Mouse (Mus musculus): ENCODE measurements around the gene Anks3. TPM values are rescaled to one million over a fixed set of nuclear protein-coding genes. Genes with fewer than 3 reads are reported as not detected.

The Anks3 gene
- total and polyA plus RNA-seq, 3 experiments: 27.1 to 33.9 TPM; not detected in 1

DNA sequence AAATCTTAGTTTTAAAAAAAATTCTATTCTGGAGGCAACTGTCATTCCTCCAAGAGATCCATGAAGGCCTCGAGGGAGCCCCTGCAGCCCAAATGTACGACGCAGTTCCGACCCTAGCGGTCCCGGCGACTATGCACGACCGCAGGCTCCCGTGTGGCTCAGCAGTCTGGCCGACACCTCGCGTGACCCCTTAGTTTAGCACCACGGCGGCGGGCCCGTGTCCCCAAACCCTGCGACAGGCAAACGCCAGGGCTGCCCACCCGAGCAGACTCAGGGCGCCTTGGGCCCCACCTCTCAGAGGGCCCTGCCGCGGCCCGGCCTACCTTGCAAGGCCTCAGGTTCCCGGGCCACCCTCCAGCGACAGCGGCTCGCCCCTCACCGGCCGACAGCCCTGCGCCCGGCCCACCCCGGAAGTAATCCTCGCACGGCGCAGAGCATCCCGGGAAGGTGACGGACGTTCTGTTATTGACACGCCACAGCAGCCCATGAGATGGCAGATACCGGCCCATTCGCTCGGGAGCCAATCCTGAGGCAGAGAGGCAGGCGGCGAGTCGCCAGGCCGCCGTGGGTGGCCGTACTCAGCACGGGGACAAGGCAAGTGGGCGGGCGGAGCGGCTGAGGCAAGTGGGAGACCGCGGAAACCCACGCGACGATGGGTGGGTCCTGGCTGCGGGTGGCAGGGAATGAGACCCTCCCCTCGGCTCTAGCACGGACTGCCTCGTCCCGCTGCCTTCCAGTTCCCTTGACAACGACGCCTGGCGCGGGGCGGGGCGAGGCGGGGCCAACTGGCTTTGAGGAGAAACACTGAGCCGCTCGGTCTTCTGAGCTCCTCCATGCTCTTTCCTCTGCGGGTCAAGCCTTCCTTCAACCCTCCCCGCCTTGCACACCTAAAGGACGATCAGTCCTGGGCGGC lies at the start of gene Anks3 (continued):
- TF ChIP-seq BHLHE40 (IDR thresholded peaks at IDR 0.05; ENCODE audit: borderline replicate concordance, low read depth, low read length): no peak
- no peak; the same call in 1 of the 2 replicates for TF ChIP-seq NRF1 (IDR thresholded peaks at IDR 0.05; ENCODE audit: insufficient read depth, low read depth, low read length, poor library complexity, severe bottlenecking)
- TF ChIP-seq MYC (IDR thresholded peaks at IDR 0.05; ENCODE audit: low read depth, low read length): peak; percentile 47; the same call in 1 of the 2 replicates
- no peak for TF ChIP-seq CHD1 (IDR thresholded peaks at IDR 0.05; ENCODE audit: low read depth, low read length)
- no peak for TF ChIP-seq JUND (IDR thresholded peaks at IDR 0.05; ENCODE audit: low read depth, low read length)

DNA sequence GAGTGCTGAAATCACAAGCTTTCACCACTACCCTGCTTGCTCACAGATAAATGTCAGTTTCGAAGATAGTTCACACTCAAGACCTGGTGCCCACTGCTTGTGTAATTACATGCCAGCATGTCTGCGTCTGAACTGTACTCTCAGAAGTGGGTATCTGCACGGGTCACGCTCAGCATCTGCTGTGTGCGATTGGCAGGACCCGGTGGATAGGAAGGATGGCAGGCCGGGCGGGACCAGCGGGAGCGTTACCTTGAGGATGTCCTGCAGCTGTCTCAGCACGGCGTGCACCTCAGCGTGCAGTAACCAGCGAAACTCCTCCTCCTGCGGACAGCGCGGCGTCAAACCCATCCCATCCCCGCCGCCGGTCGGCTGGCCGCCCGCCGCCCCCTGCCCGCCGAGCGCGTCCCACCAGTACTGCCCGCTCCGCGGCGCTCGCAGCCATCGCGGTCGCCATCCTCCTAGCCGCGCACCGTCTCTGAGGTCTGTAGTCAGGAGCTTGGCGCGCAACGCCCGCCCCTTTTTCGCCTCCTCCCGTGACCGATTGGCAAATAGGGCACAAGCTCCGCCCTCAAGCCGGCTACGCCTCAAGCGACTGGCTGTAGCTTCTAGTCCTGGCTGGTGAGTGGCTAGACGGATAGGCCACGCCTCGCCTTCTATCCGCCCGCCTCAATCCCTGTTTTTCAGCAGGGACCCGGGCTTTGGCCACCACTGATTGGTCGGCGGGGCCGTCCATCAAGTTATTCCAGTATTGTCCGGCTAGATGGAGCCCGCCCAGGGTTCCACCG lies 49.2 kb upstream of the Anks3 start, which contains the start of gene Rogdi:
Gene Rogdi (minus strand): TSS at position 500 of the 785 bp plus-strand sequence.
- DNase-seq (ENCODE audit: low read depth, low spot score): peak; percentile 99
- Histone ChIP-seq H3K27ac (ENCODE audit: control insufficient read depth, low read depth, low read length) (peak within 1 kb of the TSS; percentile 20), H3K36me3 (ENCODE audit: control insufficient read depth in 1 of 2, insufficient read depth in 2 of 2, low read length in 2 of 2) (peaks cover 2 to 6% of the 10 kb centered on the region in 2 experiments; a peak in 3 of 4 replicates), H3K4me3 (ENCODE audit: control insufficient read depth in 1 of 2, insufficient read depth in 1 of 2, low read depth in 2 of 2, low read length in 2 of 2) (peak within 1 kb of the TSS; percentile 39 to 65), H3K79me2 (ENCODE audit: control insufficient read depth, insufficient read depth, low read length, poor library complexity) (no peaks in the 10 kb centered on the region), H3K9me3 (replicated peaks; ENCODE audit: insufficient read depth, low read length) (no peaks in the 10 kb centered on the region), H3K4me1 (ENCODE audit: control insufficient read depth in 1 of 2, insufficient read depth in 2 of 2, low read length in 2 of 2) (peaks cover 0 to 15% of the 10 kb centered on the region in 2 experiments; a peak in 2 of 4 replicates), H3K9ac (ENCODE audit: control insufficient read depth, low read depth, low read length, poor library complexity, severe bottlenecking) (peak within 1 kb of the TSS; percentile 38), H3K27me3 (ENCODE audit: control insufficient read depth in 1 of 2, insufficient read depth in 2 of 2, low read length in 2 of 2) (no peaks in the 10 kb centered on the region)
- no peak for TF ChIP-seq HCFC1 (IDR thresholded peaks at IDR 0.05; ENCODE audit: low read depth, low read length)
- no peak for TF ChIP-seq KAT2A (conservative IDR thresholded peaks at IDR 0.05; ENCODE audit: low read depth, low read length)
- TF ChIP-seq POLR2AphosphoS2 (IDR thresholded peaks at IDR 0.05; ENCODE audit: low read length): peak; percentile 42; the same call in 1 of the 2 replicates
- peak; percentile 54 to 60; a peak in 2 of 4 replicates for TF ChIP-seq POLR2A (IDR thresholded peaks at IDR 0.05; ENCODE audit: control insufficient read depth in 1 of 2, insufficient read depth in 1 of 2, low read depth in 1 of 2, low read length in 2 of 2, poor library complexity in 1 of 2)
- TF ChIP-seq TCF12 (IDR thresholded peaks at IDR 0.05; ENCODE audit: low read depth, low read length): no peak
- no peak for TF ChIP-seq USF2 (IDR thresholded peaks at IDR 0.05; ENCODE audit: borderline replicate concordance in 1 of 2, insufficient read depth in 1 of 2, low read depth in 1 of 2, low read length in 2 of 2)
- 0 out of 6 replicates have a peak, but pooled peaks of 1 of the 3 experiments have one; percentile 15 for TF ChIP-seq CTCF (IDR thresholded peaks at IDR 0.05 in 2 of 3, conservative IDR thresholded peaks at IDR 0.05 in 1 of 3; ENCODE audit: control insufficient read depth in 1 of 3, insufficient read depth in 1 of 3, low read depth in 2 of 3, low read length in 3 of 3, poor library complexity in 1 of 3, severe bottlenecking in 1 of 3)
- TF ChIP-seq NELFE (IDR thresholded peaks at IDR 0.05; ENCODE audit: low read depth, low read length): peak; percentile 22; the same call in 1 of the 2 replicates
- no peak for TF ChIP-seq ETS1 (IDR thresholded peaks at IDR 0.05; ENCODE audit: low read depth, low read length)
- 0 out of 2 replicates have a peak, but pooled peaks have one; percentile 26 for TF ChIP-seq NRF1 (IDR thresholded peaks at IDR 0.05; ENCODE audit: insufficient read depth, low read depth, low read length, poor library complexity, severe bottlenecking)
- no peak for TF ChIP-seq EP300 (IDR thresholded peaks at IDR 0.05; ENCODE audit: low read depth in 1 of 2, low read length in 2 of 2)
- TF ChIP-seq ZC3H11A (IDR thresholded peaks at IDR 0.05; ENCODE audit: low read depth, low read length): no peak
- TF ChIP-seq MAFK (IDR thresholded peaks at IDR 0.05; ENCODE audit: borderline replicate concordance, low read depth, low read length): no peak
- TF ChIP-seq MYB (IDR thresholded peaks at IDR 0.05; ENCODE audit: low read depth, low read length): no peak
- TF ChIP-seq SIN3A (IDR thresholded peaks at IDR 0.05; ENCODE audit: low read length): peak; percentile 60; the same call in 1 of the 2 replicates
- TF ChIP-seq BHLHE40 (IDR thresholded peaks at IDR 0.05; ENCODE audit: borderline replicate concordance, low read depth, low read length): no peak
- TF ChIP-seq ELF1 (IDR thresholded peaks at IDR 0.05; ENCODE audit: low read depth, low read length): no peak
- TF ChIP-seq GABPA (IDR thresholded peaks at IDR 0.05; ENCODE audit: low read depth, low read length): no peak
- TF ChIP-seq TAL1 (IDR thresholded peaks at IDR 0.05; ENCODE audit: low read length): no peak
- no peak for TF ChIP-seq JUND (IDR thresholded peaks at IDR 0.05; ENCODE audit: low read depth, low read length)
- no peak for TF ChIP-seq ZKSCAN1 (IDR thresholded peaks at IDR 0.05; ENCODE audit: low read depth, low read length)
- TF ChIP-seq RCOR1 (IDR thresholded peaks at IDR 0.05; ENCODE audit: low read depth, low read length): no peak
- TF ChIP-seq MAZ (IDR thresholded peaks at IDR 0.05; ENCODE audit: low read depth, low read length): no peak
- 0 out of 2 replicates have a peak, but pooled peaks have one; percentile 31 for TF ChIP-seq USF1 (IDR thresholded peaks at IDR 0.05; ENCODE audit: low read depth, low read length)
- peak; percentile 33 for TF ChIP-seq CHD2 (IDR thresholded peaks at IDR 0.05; ENCODE audit: low read length)
- TF ChIP-seq MYC (IDR thresholded peaks at IDR 0.05; ENCODE audit: low read depth, low read length): no peak
- no peak for TF ChIP-seq RAD21 (IDR thresholded peaks at IDR 0.05; ENCODE audit: low read depth, low read length)
- no peak for TF ChIP-seq MXI1 (IDR thresholded peaks at IDR 0.05; ENCODE audit: low read depth, low read length)
